Mouse (Mus musculus) kidney, postnatal 0 days (tissue): Measurements from ENCODE around the gene Cpa1. TPM values are rescaled to one million over a fixed set of nuclear protein-coding genes. Genes with fewer than 3 reads are reported as not detected.

ENCODE experiments used
- ATAC-seq: fragments of 200-750 bp; cut with Nextera tagmentation; replicated peaks from 2 replicates; pipeline ENCODE4 v1.8.0; 2017; ENCODE audit warnings: low read depth, moderate number of reproducible peaks, moderate TSS enrichment, moderate library complexity; ENCODE audit not compliant: low FRiP score
- DNase-seq: peaks from one replicate; pipeline ENCODE4 v3.0.0-alpha.2; 2016; ENCODE audit warnings: low spot score
- H3K27ac ChIP-seq: fragments of 300-500 bp; sonication (generic); 2 replicates; pipeline ENCODE4 v1.5.1; 2014; ENCODE audit warnings: mild to moderate bottlenecking
- H3K27me3 ChIP-seq: fragments of 300-500 bp; sonication (generic); 2 replicates; pipeline ENCODE4 v1.6.1; 2014; ENCODE audit warnings: low read length, mixed read lengths; ENCODE audit not compliant: insufficient read depth
- H3K36me3 ChIP-seq: fragments of 300-500 bp; sonication (generic); 2 replicates; pipeline ENCODE4 v1.6.1; 2014; ENCODE audit warnings: low read length, mixed read lengths; ENCODE audit not compliant: insufficient read depth
- H3K4me1 ChIP-seq: fragments of 300-500 bp; sonication (generic); replicated peaks from 2 replicates; pipeline ENCODE4 v1.6.1; 2014; ENCODE audit warnings: antibody characterized with exemption, low read length, mixed read lengths; ENCODE audit not compliant: insufficient read depth
- H3K4me2 ChIP-seq: fragments of 300-500 bp; sonication (generic); 2 replicates; pipeline ENCODE4 v1.6.1; 2014; ENCODE audit warnings: mild to moderate bottlenecking, low read length, moderate library complexity, mixed read lengths
- H3K4me3 ChIP-seq: fragments of 300-500 bp; sonication (generic); replicated peaks from 2 replicates; pipeline ENCODE4 v1.5.1; 2014; ENCODE audit warnings: low read depth, low read length
- H3K9ac ChIP-seq: fragments of 300-500 bp; sonication (generic); 2 replicates; pipeline ENCODE4 v1.6.1; 2014; ENCODE audit warnings: low read depth, low read length
- H3K9me3 ChIP-seq: fragments of 300-500 bp; sonication (generic); replicated peaks from 2 replicates; pipeline ENCODE4 v1.6.1; 2016; ENCODE audit warnings: low read length, inconsistent platforms, mixed read lengths
- CTCF ChIP-seq: IDR thresholded peaks from 2 replicates; pipeline ENCODE4 v1.5.1; 2016; ENCODE audit warnings: antibody characterized with exemption, low read depth, mild to moderate bottlenecking, moderate library complexity
- WGBS: fragments of 180-500 bp; shearing (Covaris S2); extraction: QIAGEN DNeasy Blood & Tissue Kit; methylation state at CpG from one replicate; pipeline ENCODE4 v1.1.7; 2014; 5-methylcytosine and 5-hydroxymethylcytosine counted together
- polyA plus RNA-seq: library from polyadenylated mRNA; unstranded; fragments of >200 nt; fragmentation: Nextera tagmentation; extraction: Ambion mirVana; gene quantifications from 2 replicates; pipeline ENCODE4 v1.2.1, GENCODE M21; 2015

The Cpa1 gene
- polyA plus RNA-seq, 1 experiment from 2014 or later, result 0.53 TPM

DNA sequence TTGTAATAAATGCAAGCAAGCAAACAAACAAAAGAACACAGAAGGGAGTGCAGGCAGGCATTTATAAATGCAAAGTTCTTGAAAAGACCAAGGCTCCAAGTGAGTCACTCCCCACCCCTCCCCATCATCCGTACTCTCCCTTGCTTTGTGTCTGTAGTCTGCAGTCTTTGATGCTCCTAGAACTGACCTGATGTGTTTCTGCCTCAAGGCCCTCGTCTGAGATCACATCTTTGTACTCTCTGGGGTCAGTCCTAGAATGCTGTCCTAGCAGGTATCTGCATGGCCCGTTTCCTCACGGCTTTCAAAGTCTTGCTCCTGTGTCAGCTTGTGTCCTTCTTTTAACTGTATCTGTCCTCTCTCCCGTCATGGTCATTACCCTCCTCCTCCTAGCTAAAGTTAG lies 19.4 kb upstream of the Cpa1 start:
- 80% methylated on average over 5 of the region's 5 CpGs for WGBS
- TF ChIP-seq CTCF, result no peak

GRCm38 (mm10) chr6:30620591-30620990 lies 18.4 kb upstream of the Cpa1 start:
- no peaks in the 10 kb centered on the region for H3K36me3 ChIP-seq
- H3K27me3 ChIP-seq, result no peaks in the 10 kb centered on the region
- no peak overlapping the region for H3K4me3 ChIP-seq
- peaks cover 20% of the 10 kb centered on the region for H3K4me1 ChIP-seq
- no peaks in the 10 kb centered on the region for H3K9me3 ChIP-seq
- TF ChIP-seq CTCF, result no peak
- no peak for ATAC-seq
- no peak overlapping the region for H3K9ac ChIP-seq
- no peak overlapping the region for H3K4me2 ChIP-seq
- H3K27ac ChIP-seq, result no peak overlapping the region
- DNase-seq, result no peak
- 76% methylated on average over 4 of the region's 4 CpGs for WGBS

More for the DNA sequence above, 19.4 kb upstream of the Cpa1 start:
- peaks cover 20% of the 10 kb centered on the region for H3K4me1 ChIP-seq
- H3K27me3 ChIP-seq, result no peaks in the 10 kb centered on the region
- no peak overlapping the region for H3K9ac ChIP-seq
- no peaks in the 10 kb centered on the region for H3K36me3 ChIP-seq
- DNase-seq, result no peak
- no peak overlapping the region for H3K4me3 ChIP-seq
- H3K9me3 ChIP-seq, result no peaks in the 10 kb centered on the region
- ATAC-seq, result no peak
- H3K27ac ChIP-seq, result no peak overlapping the region
- H3K4me2 ChIP-seq, result no peak overlapping the region

- H3K36me3 ChIP-seq, result no peaks in the 10 kb centered on the region
- no peaks in the 10 kb centered on the region for H3K27me3 ChIP-seq
- DNase-seq, result no peak
- 85% methylated on average over 6 of the region's 6 CpGs for WGBS
- H3K9ac ChIP-seq, result no peak overlapping the region
- no peak overlapping the region for H3K27ac ChIP-seq
- no peak overlapping the region for H3K4me2 ChIP-seq
- TF ChIP-seq CTCF, result no peak
- H3K4me1 ChIP-seq, result peaks cover 20% of the 10 kb centered on the region
- H3K4me3 ChIP-seq, result no peak overlapping the region
- ATAC-seq, result no peak
- H3K9me3 ChIP-seq, result no peaks in the 10 kb centered on the region
Measured at GRCm38 (mm10) chr6:30620994-30621393, 18.0 kb upstream of the Cpa1 start.

DNA sequence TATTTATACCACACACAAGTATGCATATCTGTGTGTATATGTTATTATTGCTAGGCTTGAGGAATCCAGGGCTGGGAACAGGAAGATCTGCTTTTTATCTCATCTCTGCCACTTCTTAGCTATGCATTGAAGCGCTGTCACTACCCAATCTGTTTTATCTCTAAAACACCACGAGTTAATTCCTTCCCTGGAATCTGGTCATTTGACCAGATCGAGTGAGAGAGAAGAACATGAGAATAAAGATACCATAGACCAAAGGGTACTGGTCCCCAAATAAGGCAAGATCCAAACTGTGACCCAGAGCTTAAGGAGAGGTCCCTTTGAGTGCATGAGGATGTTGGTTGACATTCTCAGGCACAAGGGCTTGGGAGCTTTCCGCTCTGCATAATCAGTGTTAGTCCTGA lies 17.0 kb upstream of the Cpa1 start:
- TF ChIP-seq CTCF, result no peak
- DNase-seq, result no peak
- 61% methylated on average over 4 of the region's 4 CpGs for WGBS
- H3K9me3 ChIP-seq, result no peaks in the 10 kb centered on the region
- no peak for ATAC-seq
- H3K4me1 ChIP-seq, result peaks cover 11% of the 10 kb centered on the region; the same call in 1 of the 2 replicates
- H3K4me3 ChIP-seq, result no peak overlapping the region
- H3K4me2 ChIP-seq, result no peak overlapping the region
- no peak overlapping the region for H3K27ac ChIP-seq
- H3K27me3 ChIP-seq, result no peaks in the 10 kb centered on the region
- H3K9ac ChIP-seq, result no peak overlapping the region
- H3K36me3 ChIP-seq, result no peaks in the 10 kb centered on the region

GRCm38 (mm10) chr6:30624763-30625162 lies 14.3 kb upstream of the Cpa1 start:
- WGBS, result 93% methylated on average over 9 of the region's 9 CpGs
- no peak overlapping the region for H3K27ac ChIP-seq
- DNase-seq (no peak), ATAC-seq (no peak)
- no peak overlapping the region for H3K9ac ChIP-seq
- no peaks in the 10 kb centered on the region for H3K9me3 ChIP-seq
- no peak for TF ChIP-seq CTCF
- no peak overlapping the region for H3K4me3 ChIP-seq
- no peaks in the 10 kb centered on the region for H3K36me3 ChIP-seq
- H3K27me3 ChIP-seq, result no peaks in the 10 kb centered on the region
- no peak overlapping the region for H3K4me2 ChIP-seq
- H3K4me1 ChIP-seq, result no peaks in the 10 kb centered on the region

GRCm38 (mm10) chr6:30628152-30628551 lies 10.9 kb upstream of the Cpa1 start:
- H3K4me2 ChIP-seq, result no peak overlapping the region
- TF ChIP-seq CTCF, result no peak
- H3K4me1 ChIP-seq, result no peaks in the 10 kb centered on the region
- H3K36me3 ChIP-seq, result no peaks in the 10 kb centered on the region
- no peaks in the 10 kb centered on the region for H3K9me3 ChIP-seq
- H3K4me3 ChIP-seq, result no peak overlapping the region
- no peak for DNase-seq
- H3K27me3 ChIP-seq, result no peaks in the 10 kb centered on the region
- WGBS, result 34% methylated on average over 6 of the region's 6 CpGs
- no peak for ATAC-seq
- no peak overlapping the region for H3K9ac ChIP-seq
- no peak overlapping the region for H3K27ac ChIP-seq

DNA sequence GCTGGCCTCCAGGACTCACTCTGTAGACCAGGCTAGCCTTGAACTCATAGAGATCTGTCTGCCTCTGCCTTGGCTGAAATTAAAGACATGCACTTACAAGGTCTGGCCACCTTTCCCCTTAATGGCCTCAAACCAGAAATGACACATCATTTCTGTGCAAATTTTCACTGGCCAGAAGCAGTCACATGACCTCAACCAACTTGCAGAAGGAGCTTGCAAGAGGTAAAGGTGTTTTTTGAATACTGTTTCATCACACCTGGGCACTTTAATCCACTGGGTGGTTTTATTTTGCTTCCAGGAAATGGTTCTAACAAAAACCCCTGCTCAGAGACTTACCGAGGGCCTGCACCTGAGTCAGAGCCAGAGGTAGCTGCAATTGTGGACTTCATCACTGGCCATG lies 9.0 kb upstream of the Cpa1 start:
- no peak for ATAC-seq

More for the DNA sequence above, 9.0 kb upstream of the Cpa1 start:
- Histone ChIP-seq H3K36me3 (no peaks in the 10 kb centered on the region), H3K4me2 (no peak overlapping the region), H3K4me3 (no peak overlapping the region), H3K27me3 (no peaks in the 10 kb centered on the region), H3K9ac (no peak overlapping the region), H3K4me1 (no peaks in the 10 kb centered on the region), H3K27ac (no peak overlapping the region), H3K9me3 (no peaks in the 10 kb centered on the region)
- no peak for DNase-seq
- WGBS, result 90% methylated on average over 1 of the region's 1 CpGs
- TF ChIP-seq CTCF, result no peak
